Mouse (Mus musculus) heart, adult 18-20 months (tissue): Measurements from ENCODE around the gene Itpkb. TPM values are rescaled to one million over a fixed set of nuclear protein-coding genes. Genes with fewer than 3 reads are reported as not detected.

Source experiments
- DNase-seq, 2 experiments: peaks; one replicate each; pipeline ENCODE4 v3.0.0; 2021 to 2022; ENCODE audit warnings: mixed read lengths in 1 of 2
- total RNA-seq, 2 experiments: library from RNA; stranded (reverse); gene quantifications; 2 replicates each; pipeline ENCODE4 v1.2.3; 2021

Gene Itpkb
- total RNA-seq, 2 experiments from 2014 or later: 36.7 to 51.5 TPM

GRCm38 (mm10) chr1:180342944-180343343 is 12.7 kb downstream of the Itpkb start:
- DNase-seq: peak in 1 of 2 experiments; percentile 43

GRCm38 (mm10) chr1:180343434-180344210 is 13.3 kb downstream of the Itpkb start:
- peak; percentile 45 to 64 for DNase-seq

GRCm38 (mm10) chr1:180345098-180345497 is 14.8 kb downstream of the Itpkb start:
- no peak for DNase-seq

- no peak for DNase-seq
These were observed 16.8 kb downstream of the Itpkb start for GRCm38 (mm10) chr1:180347059-180347458.

- no peak for DNase-seq
These were observed 17.6 kb downstream of the Itpkb start for GRCm38 (mm10) chr1:180347907-180348306.

- DNase-seq: no peak
These were observed 18.8 kb downstream of the Itpkb start for GRCm38 (mm10) chr1:180349090-180349489.

- DNase-seq: no peak
These were observed 22.0 kb downstream of the Itpkb start for GRCm38 (mm10) chr1:180352258-180352657.

- no peak for DNase-seq
These were observed 23.8 kb downstream of the Itpkb start for GRCm38 (mm10) chr1:180354129-180354528.

GRCm38 (mm10) chr1:180354976-180355730 is 24.9 kb downstream of the Itpkb start:
- DNase-seq: no peak

GRCm38 (mm10) chr1:180356176-180356575 is 25.9 kb downstream of the Itpkb start:
- peak in 1 of 2 experiments; percentile 27 for DNase-seq

- DNase-seq: peak in 1 of 2 experiments; percentile 42
These were observed 26.6 kb downstream of the Itpkb start for GRCm38 (mm10) chr1:180356857-180357256.

- DNase-seq: no peak
These were observed 27.6 kb downstream of the Itpkb start for GRCm38 (mm10) chr1:180357893-180358331.

- no peak for DNase-seq
These were observed 28.2 kb downstream of the Itpkb start for GRCm38 (mm10) chr1:180358466-180358865.

GRCm38 (mm10) chr1:180359311-180359710 is 29.0 kb downstream of the Itpkb start:
- DNase-seq: peak in 1 of 2 experiments; percentile 55

- DNase-seq: no peak
These were observed 31.9 kb downstream of the Itpkb start for GRCm38 (mm10) chr1:180362176-180362575.

GRCm38 (mm10) chr1:180362844-180363243 is 32.6 kb downstream of the Itpkb start:
- no peak for DNase-seq

- DNase-seq: no peak
These were observed 33.0 kb downstream of the Itpkb start for GRCm38 (mm10) chr1:180363317-180363716.

- peak; percentile 51 to 59 for DNase-seq
These were observed 33.7 kb downstream of the Itpkb start for GRCm38 (mm10) chr1:180364005-180364404.

GRCm38 (mm10) chr1:180364720-180365119 is 34.4 kb downstream of the Itpkb start:
- no peak for DNase-seq

- peak; percentile 92 to 95 for DNase-seq
These were observed 35.0 kb downstream of the Itpkb start for GRCm38 (mm10) chr1:180365180-180365810.

GRCm38 (mm10) chr1:180365983-180366811 is 35.9 kb downstream of the Itpkb start:
- DNase-seq: peak in 1 of 2 experiments; percentile 40
